Mouse (Mus musculus) telencephalon, adult 2 months (tissue): ENCODE results near the gene Nrxn2.

ENCODE experiments used
- DNase-seq: peaks from one replicate; pipeline ENCODE4 v3.0.0-alpha.2; 2011; ENCODE audit warnings: low read depth, low spot score

Gene Nrxn2

GRCm38 (mm10) chr19:6518601-6519000 lies 100.1 kb downstream of the Nrxn2 start:
- no peak for DNase-seq

DNA sequence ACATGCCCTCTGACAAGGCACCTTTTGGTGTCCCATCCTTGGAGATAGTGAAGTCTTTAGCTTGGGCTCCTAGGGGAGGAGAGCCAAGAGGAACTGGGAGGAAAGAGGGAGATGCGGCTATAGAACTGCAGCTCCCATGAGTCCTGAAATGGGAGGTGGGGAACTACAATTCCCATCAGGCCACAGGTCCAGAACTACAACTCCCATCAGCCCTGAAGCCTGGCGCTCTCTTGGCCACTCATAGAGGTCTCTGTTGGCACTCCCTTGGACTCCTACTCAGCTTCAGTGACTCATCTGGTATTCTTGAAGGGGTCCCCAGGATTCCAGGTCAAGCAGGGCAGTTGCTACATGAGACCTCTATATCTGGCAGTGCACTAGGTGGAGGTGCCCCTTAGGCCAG lies 101.0 kb downstream of the Nrxn2 start:
- no peak for DNase-seq

DNA sequence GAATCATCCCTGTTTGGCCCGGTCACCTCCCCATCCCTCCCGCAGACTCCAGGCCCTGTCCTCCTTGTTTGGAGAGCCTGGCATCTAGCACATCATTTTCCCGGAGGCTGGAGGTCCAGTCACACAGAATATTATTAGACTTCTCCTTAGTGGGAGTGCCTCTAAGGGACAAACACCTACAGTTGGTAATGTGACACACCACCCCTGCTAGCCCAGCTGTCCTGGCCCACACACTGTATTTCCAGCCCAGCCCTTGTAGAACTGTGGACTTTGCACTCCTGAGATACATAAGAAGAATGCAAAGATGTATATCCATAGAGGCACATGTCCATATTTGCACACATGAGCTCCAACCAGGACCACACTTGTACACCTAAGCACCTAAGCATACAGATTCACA lies 103.1 kb downstream of the Nrxn2 start:
- no peak for DNase-seq

DNA sequence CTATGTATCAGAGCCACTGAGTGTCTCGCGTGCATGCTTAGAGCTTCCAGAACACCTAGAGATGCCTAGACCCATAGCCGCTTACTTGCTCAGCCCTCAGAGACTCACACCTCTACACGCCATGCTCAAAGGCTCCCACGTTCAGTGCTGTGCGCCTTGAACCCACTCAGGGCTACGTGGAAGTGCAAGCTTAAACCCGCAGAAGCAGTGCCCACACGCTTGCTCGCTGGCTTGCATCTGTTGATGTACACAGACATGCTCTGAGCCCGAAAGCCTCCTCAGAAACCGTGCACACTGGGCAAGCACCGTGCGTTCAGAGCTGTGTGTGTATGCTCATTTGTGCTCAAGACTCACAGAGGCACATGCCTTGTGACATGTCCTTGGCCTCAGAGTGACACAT lies 103.8 kb downstream of the Nrxn2 start:
- DNase-seq = no peak

- DNase-seq = no peak
Measured at GRCm38 (mm10) chr19:6525023-6525422, 106.5 kb downstream of the Nrxn2 start.

DNA sequence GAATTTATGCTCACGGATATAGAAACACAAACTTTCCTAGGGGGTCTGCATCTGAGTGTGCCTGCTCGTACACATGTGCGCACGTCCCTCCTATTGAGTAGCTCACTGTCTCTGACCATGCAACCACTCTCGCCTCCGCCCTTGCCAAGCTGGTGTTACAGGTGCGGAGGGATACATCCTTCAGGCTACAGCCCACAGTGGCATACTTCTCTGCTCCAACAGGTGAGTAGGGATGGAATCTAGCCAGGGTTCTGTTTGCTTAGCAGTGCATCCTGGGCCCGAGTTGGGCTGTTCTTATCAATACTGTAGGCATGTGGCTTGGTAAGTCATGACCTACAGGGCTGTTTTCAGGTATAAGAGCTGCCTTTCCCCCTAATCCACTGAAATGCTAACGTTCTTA lies 107.5 kb downstream of the Nrxn2 start:
- no peak for DNase-seq

- no peak for DNase-seq
Measured at GRCm38 (mm10) chr19:6527439-6527838, 108.9 kb downstream of the Nrxn2 start.

GRCm38 (mm10) chr19:6527839-6528531 lies 109.5 kb downstream of the Nrxn2 start:
- DNase-seq = no peak

DNA sequence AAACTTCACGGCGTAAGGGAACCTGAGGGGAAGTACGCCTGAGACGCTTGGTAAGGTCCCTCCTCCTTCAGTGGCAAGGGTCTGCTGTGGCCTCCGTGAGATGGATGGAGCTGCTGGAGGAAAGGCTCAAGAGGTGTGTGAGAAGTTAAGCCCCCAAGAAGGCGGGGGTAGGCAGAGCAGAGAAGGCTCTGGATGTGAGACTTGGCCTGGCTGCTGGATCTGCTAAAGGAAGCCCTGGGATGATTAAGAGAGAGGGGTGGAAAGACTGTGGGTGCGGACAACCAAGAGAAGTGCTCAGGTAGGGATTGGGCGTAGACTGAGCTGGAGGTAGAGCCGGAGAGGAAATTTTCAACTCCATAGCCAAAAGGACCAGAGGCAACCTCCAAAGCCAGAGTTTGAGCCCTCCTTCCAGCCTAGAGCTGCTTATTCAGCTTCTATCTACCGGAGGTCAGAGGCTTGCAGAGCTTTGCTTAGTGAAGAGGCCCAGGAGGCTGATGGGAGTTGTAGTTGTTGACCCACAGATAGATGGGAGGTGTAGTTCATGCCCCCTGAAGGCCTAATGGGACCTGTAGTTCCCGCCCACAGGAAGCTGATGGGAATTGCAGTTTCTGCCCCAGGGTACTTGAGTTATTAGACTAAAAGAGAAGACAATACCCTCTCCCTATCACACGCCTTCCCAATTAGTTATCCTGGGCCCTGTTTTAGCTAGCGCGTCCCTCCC lies 110.9 kb downstream of the Nrxn2 start:
- DNase-seq = no peak

DNA sequence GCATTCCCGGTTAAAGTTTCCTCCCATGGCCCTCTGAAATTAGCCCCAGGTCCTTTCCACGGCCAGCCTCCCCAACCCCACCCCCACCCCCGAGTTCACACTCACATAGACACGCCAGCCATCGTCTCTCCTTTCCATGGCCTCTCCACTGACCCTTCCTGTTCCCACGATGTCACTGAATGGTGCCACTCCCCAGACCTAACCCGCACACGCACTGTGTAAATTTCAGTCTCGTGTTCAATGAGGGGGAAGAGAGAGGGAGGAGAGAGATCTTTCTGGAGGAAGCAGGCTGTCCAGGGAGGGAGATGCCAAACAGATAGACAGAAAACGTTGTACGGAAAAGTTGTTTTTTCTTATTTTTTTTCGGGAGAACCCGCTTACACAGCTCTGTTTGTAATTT lies 111.8 kb downstream of the Nrxn2 start:
- DNase-seq = no peak

- no peak for DNase-seq
Measured at GRCm38 (mm10) chr19:6531011-6531631, 112.6 kb downstream of the Nrxn2 start.

- DNase-seq = no peak
Measured at GRCm38 (mm10) chr19:6531832-6532471, 113.4 kb downstream of the Nrxn2 start.

GRCm38 (mm10) chr19:6532656-6533055 lies 114.1 kb downstream of the Nrxn2 start:
- DNase-seq = no peak

GRCm38 (mm10) chr19:6533290-6534117 lies 115.0 kb downstream of the Nrxn2 start:
- DNase-seq = no peak

DNA sequence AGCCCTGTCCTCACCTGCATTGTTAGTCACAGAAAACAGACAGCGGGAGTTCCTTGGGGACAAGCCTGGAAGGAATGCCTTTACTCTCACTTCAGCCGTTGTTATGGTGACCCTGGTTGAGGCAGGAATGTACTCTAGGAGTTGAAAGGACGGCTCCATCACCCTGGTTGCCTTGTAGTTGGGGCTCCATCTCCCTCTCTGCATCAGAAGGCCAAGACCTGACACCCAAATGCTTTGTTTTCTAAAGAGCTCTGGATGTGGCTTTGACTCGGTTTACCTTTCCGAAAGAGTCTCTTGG lies 115.5 kb downstream of the Nrxn2 start:
- no peak for DNase-seq

GRCm38 (mm10) chr19:6536201-6536600 lies 117.7 kb downstream of the Nrxn2 start:
- DNase-seq = no peak

GRCm38 (mm10) chr19:6536696-6537095 lies 118.2 kb downstream of the Nrxn2 start:
- no peak for DNase-seq

DNA sequence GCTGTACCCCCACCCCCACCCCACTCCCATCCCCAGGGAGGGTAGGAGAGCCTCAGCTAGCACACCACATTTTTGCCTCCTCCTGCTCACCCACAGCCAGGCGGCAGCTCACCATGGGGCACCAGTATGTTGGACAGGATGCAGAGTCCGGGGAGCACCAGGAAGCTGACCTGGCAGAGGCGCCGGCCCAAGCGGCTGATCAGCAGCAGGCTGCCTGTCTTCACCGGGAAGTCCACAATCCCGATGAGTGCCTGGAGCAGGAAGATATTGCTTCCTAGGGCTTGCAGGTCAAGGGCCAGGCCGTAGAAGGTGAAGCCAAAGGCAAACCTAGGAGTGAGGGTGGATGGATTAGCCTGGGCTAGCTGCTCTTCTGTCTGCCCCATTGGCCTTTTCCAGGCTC lies 119.0 kb downstream of the Nrxn2 start:
- no peak for DNase-seq

DNA sequence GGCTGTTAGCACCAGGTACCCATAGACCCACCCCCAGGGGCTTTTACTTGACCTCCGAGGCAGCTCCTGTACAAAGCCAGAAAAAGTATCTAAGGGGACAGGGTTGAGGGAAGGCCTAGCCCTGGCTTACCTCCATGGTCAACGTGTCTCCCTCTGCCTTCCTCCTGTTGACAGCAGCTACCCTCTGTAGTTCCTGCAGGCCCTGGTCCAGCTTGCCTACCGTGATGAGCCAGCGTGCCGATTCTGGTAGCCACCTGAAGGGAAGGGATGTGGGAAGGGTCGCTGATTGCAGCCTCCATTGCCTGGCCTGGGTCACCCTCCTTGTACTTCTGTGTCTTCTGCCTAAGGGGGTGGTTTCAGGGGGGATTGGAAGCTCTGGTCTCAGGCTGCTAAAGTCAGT lies 120.0 kb downstream of the Nrxn2 start:
- DNase-seq = no peak

DNA sequence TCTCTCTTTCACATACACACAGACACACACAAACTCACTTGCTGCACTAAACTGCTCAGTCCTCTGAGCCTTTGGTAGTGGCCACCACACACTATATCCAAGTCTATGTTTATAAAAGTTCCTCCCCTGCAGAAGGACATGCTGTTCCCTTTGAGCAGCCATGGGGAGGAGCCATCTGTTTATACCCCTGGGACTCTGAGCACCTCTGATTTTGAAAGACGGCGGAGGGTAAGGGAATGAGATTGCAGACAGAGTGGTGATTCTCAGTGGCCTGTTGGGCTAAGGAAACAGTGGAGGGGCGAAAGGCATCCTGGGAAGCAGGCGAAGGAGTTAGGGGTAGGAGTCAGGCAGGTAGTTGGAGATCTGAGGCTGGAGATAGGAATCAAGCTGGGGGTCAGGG lies 121.1 kb downstream of the Nrxn2 start:
- no peak for DNase-seq

- DNase-seq = no peak
Measured at GRCm38 (mm10) chr19:6540191-6540590, 121.7 kb downstream of the Nrxn2 start.

DNA sequence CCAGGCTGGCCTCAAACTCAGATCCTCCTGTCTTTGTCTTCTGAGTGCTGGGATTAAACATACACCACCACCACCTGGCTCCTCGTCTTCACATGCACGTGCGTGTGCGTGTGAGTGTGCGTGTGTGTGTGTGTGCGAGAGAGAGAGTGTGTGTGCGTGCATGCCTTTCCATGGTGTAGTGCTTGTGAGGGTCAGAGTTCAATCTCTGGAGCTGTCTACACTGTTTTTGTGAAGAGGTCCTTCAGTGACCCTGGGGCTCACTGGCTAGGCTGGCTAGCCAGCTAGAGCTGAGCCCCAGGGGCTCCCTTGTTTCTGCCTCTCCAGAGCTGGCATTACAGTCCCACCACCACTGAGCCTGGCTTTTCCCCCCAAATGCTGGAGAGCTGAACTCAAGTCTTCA lies 123.0 kb downstream of the Nrxn2 start:
- no peak for DNase-seq
